Mouse (Mus musculus) lung, adult 2 months (tissue): ENCODE results near the gene Ptgr2. TPM values are rescaled to one million over a fixed set of nuclear protein-coding genes. Genes with fewer than 3 reads are reported as not detected.

Source experiments
- DNase-seq: peaks from one replicate; pipeline ENCODE4 v3.0.0; 2022
- H3K4me1 ChIP-seq: fragments of 200-500 bp; 2 replicates; pipeline ENCODE4 v1.6.1; 2011; ENCODE audit warnings: low read length; ENCODE audit not compliant: control insufficient read depth, insufficient read depth
- H3K4me3 ChIP-seq: fragments of 200-500 bp; replicated peaks from 2 replicates; pipeline ENCODE3; 2011; ENCODE audit warnings: low read depth, mild to moderate bottlenecking, control low read depth, low read length; ENCODE audit errors: extremely low read depth
- CTCF ChIP-seq: fragments of 200-500 bp; IDR thresholded peaks from 2 replicates; pipeline ENCODE4 v1.5.1; 2011; ENCODE audit warnings: mild to moderate bottlenecking, low read length, control low read depth; ENCODE audit not compliant: insufficient read depth
- POLR2A ChIP-seq: fragments of 200-500 bp; IDR thresholded peaks from 2 replicates; pipeline ENCODE4 v1.6.1; 2011; ENCODE audit warnings: low read depth, mild to moderate bottlenecking, control low read depth, low read length, borderline replicate concordance; ENCODE audit errors: extremely low read depth
- WGBS: fragments of 180-500 bp; shearing (Covaris S2); methylation state at CpG from one replicate; pipeline ENCODE4 v1.1.7; 2018; 5-methylcytosine and 5-hydroxymethylcytosine counted together
- polyA plus RNA-seq: library from polyadenylated mRNA; depleted of rRNA; stranded (reverse); fragments of >200 nt; gene quantifications from 2 replicates; pipeline ENCODE4 v1.2.3, GENCODE M21; 2012

Ptgr2 gene
- polyA plus RNA-seq, 1 experiment = 14.5 TPM

DNA sequence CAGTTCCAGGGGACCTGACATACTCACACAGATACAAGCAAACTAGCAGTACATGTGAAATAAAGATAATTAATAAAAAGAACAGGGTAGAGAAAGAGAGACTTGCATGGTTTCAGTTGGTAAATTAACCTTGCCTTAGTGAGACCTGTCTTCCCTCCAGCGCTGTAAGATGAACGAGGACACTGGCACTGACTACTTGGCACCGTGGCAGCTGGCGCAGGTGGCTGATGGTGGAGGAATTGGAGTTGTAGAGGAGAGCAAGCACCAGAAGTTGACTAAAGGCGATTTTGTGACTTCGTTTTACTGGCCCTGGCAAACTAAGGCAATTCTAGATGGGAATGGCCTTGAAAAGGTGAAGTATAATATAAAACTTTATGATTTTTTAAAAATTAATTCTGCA is 12.8 kb downstream of the Ptgr2 start:
- DNase-seq = no peak
- H3K4me3 ChIP-seq = no peak overlapping the region
- no peak for TF ChIP-seq CTCF
- no peak for TF ChIP-seq POLR2A
- H3K4me1 ChIP-seq = no peaks in the 10 kb centered on the region
- 92% methylated on average over 6 of the region's 6 CpGs for WGBS

DNA sequence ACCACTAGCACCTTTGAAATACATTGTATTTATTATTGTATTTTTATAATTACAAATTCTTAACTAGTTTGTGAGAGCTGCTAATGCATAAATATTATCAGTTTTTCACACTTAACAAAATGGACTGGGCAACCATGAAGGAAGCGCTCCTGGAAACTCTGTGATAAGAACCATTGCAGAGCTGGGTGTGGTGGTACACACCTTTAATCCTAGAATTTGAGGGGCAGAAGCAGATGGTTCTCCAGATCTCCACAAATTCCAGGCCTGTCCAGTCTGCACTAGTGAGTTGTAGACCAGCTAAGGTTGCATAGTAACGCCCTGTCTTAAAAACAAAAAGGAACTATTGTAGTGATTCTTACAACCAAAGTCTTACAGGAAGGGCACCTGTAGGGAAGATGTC is 14.2 kb downstream of the Ptgr2 start:
- Histone ChIP-seq H3K4me3 (no peak overlapping the region), H3K4me1 (no peaks in the 10 kb centered on the region)
- WGBS = 99% methylated on average over 2 of the region's 2 CpGs
- no peak for DNase-seq
- TF ChIP-seq POLR2A (no peak), CTCF (no peak)

DNA sequence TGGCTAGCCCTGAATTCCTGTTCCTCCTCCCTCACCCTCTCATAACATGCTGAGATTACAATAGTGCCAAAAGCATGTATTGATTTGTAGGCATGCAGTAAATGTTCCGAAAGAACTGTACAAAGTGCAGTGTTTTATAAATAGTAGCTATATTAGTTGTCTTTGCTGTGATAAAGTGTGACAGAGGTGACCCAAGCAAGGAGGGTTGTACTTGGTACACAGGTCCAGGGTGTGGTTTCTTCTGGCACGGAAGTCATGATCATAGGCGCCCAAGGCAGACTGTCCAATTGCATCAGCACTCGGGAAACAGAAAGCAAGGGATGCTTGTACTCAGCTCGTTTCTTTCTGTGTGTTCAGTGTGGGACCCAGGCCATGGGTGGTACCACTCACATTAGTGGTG is 19.1 kb downstream of the Ptgr2 start:
- H3K4me1 ChIP-seq = no peaks in the 10 kb centered on the region; the same call in 1 of the 2 replicates
- no peak overlapping the region for H3K4me3 ChIP-seq
- TF ChIP-seq POLR2A (no peak), CTCF (no peak)
- WGBS = 91% methylated on average over 5 of the region's 5 CpGs
- no peak for DNase-seq

GRCm38 (mm10) chr12:84304554-84304953 is 19.5 kb downstream of the Ptgr2 start:
- DNase-seq = no peak
- H3K4me1 ChIP-seq = no peaks in the 10 kb centered on the region; the same call in 1 of the 2 replicates
- WGBS = 62% methylated on average over 1 of the region's 1 CpGs
- no peak overlapping the region for H3K4me3 ChIP-seq
- no peak for TF ChIP-seq CTCF
- no peak for TF ChIP-seq POLR2A

DNA sequence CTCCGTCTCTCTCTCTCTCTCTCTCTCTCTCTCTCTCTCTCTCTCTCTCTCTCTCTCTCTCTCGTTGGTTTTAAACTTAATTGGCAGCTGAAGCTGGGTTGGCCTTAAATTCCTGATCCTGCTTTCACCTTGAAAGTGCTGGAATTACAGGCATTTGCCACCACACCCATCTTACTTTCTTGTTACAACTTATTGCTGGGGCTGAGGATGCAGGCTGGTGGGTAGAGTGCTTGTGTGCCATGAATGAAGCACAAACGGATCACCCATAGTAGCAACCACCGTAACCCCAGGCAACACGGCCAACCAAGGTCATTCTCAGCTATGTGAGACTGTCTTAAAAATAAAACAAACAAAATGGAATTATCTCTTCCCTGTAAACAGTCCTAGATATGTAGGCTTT is 26.3 kb downstream of the Ptgr2 start:
- TF ChIP-seq POLR2A (no peak), CTCF (no peak)
- 71% methylated on average over 4 of the region's 5 CpGs for WGBS
- Histone ChIP-seq H3K4me1 (peaks cover 5% of the 10 kb centered on the region), H3K4me3 (no peak overlapping the region)
- no peak for DNase-seq

- WGBS = 24% methylated on average over 7 of the region's 7 CpGs
- H3K4me1 ChIP-seq = peaks cover 7% of the 10 kb centered on the region
- TF ChIP-seq POLR2A = no peak
- peak overlapping the region; percentile 94 for H3K4me3 ChIP-seq
- no peak for DNase-seq
These were observed 31.0 kb downstream of the Ptgr2 start for GRCm38 (mm10) chr12:84316006-84316405.

DNA sequence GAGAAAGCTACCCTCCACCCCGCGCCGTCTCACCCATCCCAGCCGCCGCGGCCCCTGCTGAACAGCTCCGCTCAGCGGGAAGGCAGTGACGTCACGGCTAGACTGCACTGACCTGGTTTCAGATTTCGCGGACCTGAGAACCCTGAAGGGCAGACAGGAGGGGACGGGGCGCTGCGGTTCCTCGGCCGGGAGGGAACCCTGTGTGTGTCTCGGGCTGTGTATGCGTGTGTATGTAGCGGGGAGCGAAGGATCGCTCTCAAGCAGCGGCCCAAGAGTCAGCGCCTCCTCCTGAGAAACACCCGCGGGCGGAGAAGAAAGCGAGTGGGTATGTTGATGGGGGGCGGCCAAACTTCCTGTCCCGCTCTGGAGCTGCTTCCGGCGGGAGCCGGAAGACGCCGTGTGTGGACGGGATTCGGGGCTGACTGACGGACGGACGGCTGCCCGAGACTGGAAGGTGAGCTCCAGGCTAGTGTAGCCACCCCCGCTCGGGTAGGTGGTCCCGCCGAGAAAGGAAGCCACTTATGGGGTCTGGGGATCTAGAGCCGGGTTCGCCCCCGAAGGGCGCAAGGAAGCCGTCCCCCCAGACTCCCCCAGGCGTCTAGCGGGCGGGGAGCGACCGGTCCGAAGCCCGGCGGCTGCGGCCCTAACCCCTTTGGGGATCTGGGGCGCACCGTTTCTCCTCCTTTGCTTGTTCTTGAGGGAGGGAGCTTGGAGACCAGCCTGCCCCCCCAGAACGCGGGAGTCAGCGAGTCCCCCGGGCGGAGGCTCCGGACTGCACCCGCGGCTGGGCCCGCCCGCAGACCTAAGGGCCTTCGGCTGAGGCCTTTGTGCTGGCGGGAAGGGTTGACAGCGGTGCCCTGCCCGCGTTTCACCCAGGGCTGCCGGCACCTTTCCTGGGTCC is 31.9 kb downstream of the Ptgr2 start, which contains the start of gene Zfp410:
TSS of gene Zfp410 (plus strand) at position 132 of the 901 bp plus-strand sequence.
- Histone ChIP-seq H3K4me3 (peak within 1 kb of the TSS; percentile 94), H3K4me1 (peaks cover 7% of the 10 kb centered on the region)
- under 1% methylated on average over 77 of the region's 77 CpGs for WGBS
- peak; percentile 83 for DNase-seq
- peak; percentile 66; the same call in 1 of the 2 replicates for TF ChIP-seq POLR2A
- TF ChIP-seq CTCF = no peak

- WGBS = 31% methylated on average over 4 of the region's 4 CpGs
- no peak for DNase-seq
- no peak overlapping the region for H3K4me3 ChIP-seq
- TF ChIP-seq CTCF (no peak), POLR2A (no peak)
- H3K4me1 ChIP-seq = no peaks in the 10 kb centered on the region; the same call in 1 of the 2 replicates
These were observed 42.1 kb downstream of the Ptgr2 start for GRCm38 (mm10) chr12:84327111-84327512.

GRCm38 (mm10) chr12:84336963-84337625 is 52.1 kb downstream of the Ptgr2 start:
- TF ChIP-seq POLR2A = no peak
- TF ChIP-seq CTCF = no peak
- 74% methylated on average over 11 of the region's 11 CpGs for WGBS
- H3K4me1 ChIP-seq = no peaks in the 10 kb centered on the region
- DNase-seq = no peak
- no peak overlapping the region for H3K4me3 ChIP-seq
